Mouse (Mus musculus) right cerebral cortex, adult 18-20 months (tissue): ENCODE results near the gene Srsf10.
A peak's percentile ranks its signal among the peaks of the same experiment; 100 is the strongest.

Experiments used
- DNase-seq: peaks from one replicate; pipeline ENCODE4 v3.0.0; 2022; ENCODE audit warnings: mixed read lengths

The Srsf10 gene

GRCm38 (mm10) chr4:135855536-135856222 is at the start of gene Srsf10:
Gene Srsf10 (plus strand): TSS chr4:135855747.
- peak; percentile 95 for DNase-seq

- no peak for DNase-seq
These were observed 40.7 kb upstream of the Srsf10 start for GRCm38 (mm10) chr4:135814896-135815295.

- DNase-seq, result no peak
These were observed 38.5 kb upstream of the Srsf10 start for GRCm38 (mm10) chr4:135816905-135817622.

- DNase-seq, result no peak
These were observed 37.2 kb upstream of the Srsf10 start for GRCm38 (mm10) chr4:135818366-135818765.

- no peak for DNase-seq
These were observed 35.6 kb upstream of the Srsf10 start for GRCm38 (mm10) chr4:135819826-135820526.

- no peak for DNase-seq
These were observed 33.8 kb upstream of the Srsf10 start for GRCm38 (mm10) chr4:135821772-135822171.

GRCm38 (mm10) chr4:135823298-135823697 is 32.2 kb upstream of the Srsf10 start:
- DNase-seq, result no peak

- DNase-seq, result no peak
These were observed 31.3 kb upstream of the Srsf10 start for GRCm38 (mm10) chr4:135824254-135824653.

GRCm38 (mm10) chr4:135828491-135828890 is 27.1 kb upstream of the Srsf10 start:
- DNase-seq, result peak; percentile 82

- no peak for DNase-seq
These were observed 23.5 kb upstream of the Srsf10 start for GRCm38 (mm10) chr4:135832070-135832469.

GRCm38 (mm10) chr4:135833301-135834123 is 22.0 kb upstream of the Srsf10 start:
- no peak for DNase-seq

- DNase-seq, result no peak
These were observed 21.3 kb upstream of the Srsf10 start for GRCm38 (mm10) chr4:135834124-135834717.

- no peak for DNase-seq
These were observed 16.6 kb upstream of the Srsf10 start for GRCm38 (mm10) chr4:135838925-135839292.

- DNase-seq, result no peak
These were observed 16.1 kb upstream of the Srsf10 start for GRCm38 (mm10) chr4:135839293-135840011.

GRCm38 (mm10) chr4:135844400-135844799 is 11.1 kb upstream of the Srsf10 start:
- no peak for DNase-seq

- no peak for DNase-seq
These were observed 8.0 kb upstream of the Srsf10 start for GRCm38 (mm10) chr4:135847581-135847980.

- DNase-seq, result peak; percentile 60
These were observed 5.0 kb upstream of the Srsf10 start for GRCm38 (mm10) chr4:135850411-135851095.

- DNase-seq, result no peak
These were observed 3.6 kb upstream of the Srsf10 start for GRCm38 (mm10) chr4:135851942-135852341.

- DNase-seq, result peak; percentile 45
These were observed 1.5 kb upstream of the Srsf10 start for GRCm38 (mm10) chr4:135853987-135854546.

- no peak for DNase-seq
These were observed 917 bp upstream of the Srsf10 start for GRCm38 (mm10) chr4:135854630-135855029.

GRCm38 (mm10) chr4:135855080-135855479 is 467 bp upstream of the Srsf10 start:
- no peak for DNase-seq
